ENCODE assay signal across 13 mouse cellular contexts in genomic region chr13:37021575-37021974, GRCm38 (mm10).
"Had no signal": no experiment of that assay in that cellular context is flagged by ENCODE, and none has a peak within 500 bp of the region (broad histone marks: within the 10 kb centered on the region; RNA-seq: fewer than 3 reads in every experiment).

No protein-coding gene starts in this region.

- H3K4me2 ChIP-seq: intestine, embryonic 15.5 days; limb, embryonic 13.5 days; midbrain, embryonic 12.5 days; neural tube, embryonic 12.5 days had no signal

- H3K4me3 ChIP-seq: intestine, embryonic 15.5 days; layer of hippocampus, adult 2 months; limb, embryonic 13.5 days; midbrain, embryonic 12.5 days; neural tube, embryonic 12.5 days had no signal

- H3K27me3 ChIP-seq: intestine, embryonic 15.5 days; limb, embryonic 13.5 days; midbrain, embryonic 12.5 days; neural tube, embryonic 12.5 days had no signal

- H3K4me1 ChIP-seq: intestine, embryonic 15.5 days; limb, embryonic 13.5 days; midbrain, embryonic 12.5 days; neural tube, embryonic 12.5 days had no signal

- H3K36me3 ChIP-seq: intestine, embryonic 15.5 days; limb, embryonic 13.5 days; midbrain, embryonic 12.5 days; neural tube, embryonic 12.5 days had no signal

- H3K9me3 ChIP-seq: intestine, embryonic 15.5 days; limb, embryonic 13.5 days; midbrain, embryonic 12.5 days; neural tube, embryonic 12.5 days had no signal

- H3K27ac ChIP-seq: intestine, embryonic 15.5 days; layer of hippocampus, adult 2 months; limb, embryonic 13.5 days; liver, embryonic 14.5 days; midbrain, embryonic 12.5 days; neural tube, embryonic 12.5 days had no signal

- DNase-seq: kidney, adult 18-20 months; kidney, postnatal 10 days; kidney, postnatal 4 days; left cerebral cortex, postnatal 4 days; lung, adult 18-20 months; right cerebral cortex, postnatal 4 days; spleen, adult 18-20 months had no signal
